Mouse (Mus musculus) embryonic fibroblast, embryonic 13.5 days (primary cell): ENCODE measurements at regions not wholly inside any gene's neighbourhood (a gene's known extent, or its start where the extent isn't known, plus 50 kb on each side); places are given as distances from the start of the nearest gene placed in this dataset.

ENCODE experiments used
- H3K27ac ChIP-seq: 2 replicates; pipeline ENCODE4 v1.5.1; 2012; ENCODE audit warnings: low read length, control low read depth, inconsistent platforms; ENCODE audit not compliant: insufficient read depth
- H3K4me1 ChIP-seq: 2 replicates; pipeline ENCODE4 v1.6.1; 2011; ENCODE audit warnings: low read length; ENCODE audit not compliant: control insufficient read depth, insufficient read depth
- H3K4me3 ChIP-seq: 2 replicates; pipeline ENCODE4 v1.5.1; 2011; ENCODE audit warnings: mild to moderate bottlenecking, control low read depth, low read length; ENCODE audit not compliant: insufficient read depth
- CTCF ChIP-seq: IDR thresholded peaks from 2 replicates; pipeline ENCODE4 v1.5.1; 2011; ENCODE audit warnings: mild to moderate bottlenecking, control low read depth, low read length, moderate library complexity, borderline replicate concordance; ENCODE audit not compliant: insufficient read depth
- POLR2A ChIP-seq: IDR thresholded peaks from 2 replicates; pipeline ENCODE4 v1.6.1; 2011; ENCODE audit warnings: low read depth, mild to moderate bottlenecking, control low read depth, low read length, moderate library complexity

DNA sequence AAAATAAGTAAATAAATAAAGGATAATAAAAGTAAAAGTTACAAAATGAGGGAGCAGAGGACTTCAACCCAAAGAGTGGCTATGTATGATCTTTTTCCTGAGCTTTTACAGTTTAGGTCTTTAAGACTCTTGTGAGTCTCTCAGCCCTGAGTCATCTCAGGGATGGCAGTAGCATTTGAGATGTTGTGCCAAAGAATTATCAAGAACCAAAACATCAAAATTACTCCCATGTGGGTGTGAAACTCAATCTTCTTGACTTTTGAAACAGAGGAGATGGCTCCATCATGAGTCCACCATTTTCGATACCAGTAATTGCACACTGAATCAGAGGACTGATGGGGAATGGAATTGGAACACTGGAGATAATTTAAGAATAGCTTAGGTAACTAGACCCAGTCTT is 174.0 kb upstream of the Egflam start:
- peaks cover 5% of the 10 kb centered on the region; the same call in 1 of the 2 replicates for H3K4me1 ChIP-seq
- TF ChIP-seq CTCF (no peak), POLR2A (no peak)
- H3K4me3 ChIP-seq = no peak overlapping the region
- no peak overlapping the region for H3K27ac ChIP-seq

DNA sequence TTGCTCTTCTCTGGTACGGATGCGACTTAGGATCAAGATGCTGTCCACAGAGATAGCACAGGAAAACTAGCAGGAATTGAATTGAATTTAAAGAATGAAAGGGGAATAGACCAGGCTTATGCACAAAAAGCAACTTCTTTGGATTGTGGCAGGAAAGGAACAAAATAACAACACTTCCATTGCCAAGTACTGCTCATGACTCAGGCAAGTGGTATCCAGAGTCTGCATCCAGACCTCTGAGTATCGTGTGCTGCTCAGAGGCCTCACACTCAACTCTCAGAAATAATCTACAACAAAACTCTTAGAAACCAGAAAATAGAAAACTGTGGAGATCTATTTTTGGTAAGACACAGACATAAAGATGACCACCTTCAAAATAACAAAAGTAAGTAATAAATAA is 176.1 kb upstream of the Egflam start:
- peak overlapping the region; percentile 68; the same call in 1 of the 2 replicates for H3K27ac ChIP-seq
- peaks cover 5% of the 10 kb centered on the region; the same call in 1 of the 2 replicates for H3K4me1 ChIP-seq
- H3K4me3 ChIP-seq = no peak overlapping the region
- TF ChIP-seq POLR2A = no peak
- no peak for TF ChIP-seq CTCF

DNA sequence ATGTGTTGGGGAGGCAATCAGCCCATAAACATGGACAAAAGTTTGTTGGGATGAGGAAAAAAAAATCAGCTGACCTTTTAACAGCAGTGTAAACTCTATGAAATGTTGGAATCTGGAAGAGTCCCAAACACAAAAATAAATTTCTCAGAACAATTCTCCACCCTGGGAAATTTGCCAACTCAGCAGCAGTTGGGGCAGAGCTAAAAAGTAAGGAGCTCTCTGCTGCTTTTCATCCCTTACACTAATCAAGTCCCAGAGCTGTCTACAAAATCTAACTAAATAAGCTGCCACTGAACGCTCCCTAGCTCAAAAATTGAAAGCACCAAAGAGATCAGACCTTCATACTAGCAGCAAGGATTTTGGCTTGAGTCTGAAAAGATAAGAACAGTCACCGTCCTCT is 176.6 kb upstream of the Egflam start:
- Histone ChIP-seq H3K27ac (peak overlapping the region; percentile 68), H3K4me1 (peaks cover 5% of the 10 kb centered on the region; the same call in 1 of the 2 replicates), H3K4me3 (no peak overlapping the region)
- no peak for TF ChIP-seq POLR2A
- TF ChIP-seq CTCF = no peak

DNA sequence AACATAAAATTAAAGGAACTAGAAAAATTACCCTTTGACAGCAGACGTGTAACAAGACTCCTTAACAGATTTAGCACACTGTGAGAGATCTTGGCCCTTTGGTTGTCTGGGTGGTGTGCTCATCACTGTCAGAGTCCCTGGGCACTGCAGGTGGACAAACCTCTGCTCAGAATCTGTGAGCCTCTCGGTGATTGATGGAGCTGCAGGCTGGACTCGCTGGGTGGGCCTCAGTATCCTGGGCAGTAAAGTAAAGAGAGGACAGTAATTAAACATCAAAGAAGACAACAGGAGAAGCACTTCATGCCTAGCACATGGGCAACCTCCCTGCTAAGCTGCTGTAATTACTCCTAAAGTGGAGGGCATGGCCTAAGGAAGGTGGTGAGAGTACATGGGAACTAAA is 180.2 kb upstream of the Egflam start:
- no peak for TF ChIP-seq CTCF
- TF ChIP-seq POLR2A = no peak
- Histone ChIP-seq H3K27ac (no peak overlapping the region), H3K4me1 (peaks cover 5% of the 10 kb centered on the region; the same call in 1 of the 2 replicates), H3K4me3 (no peak overlapping the region)

DNA sequence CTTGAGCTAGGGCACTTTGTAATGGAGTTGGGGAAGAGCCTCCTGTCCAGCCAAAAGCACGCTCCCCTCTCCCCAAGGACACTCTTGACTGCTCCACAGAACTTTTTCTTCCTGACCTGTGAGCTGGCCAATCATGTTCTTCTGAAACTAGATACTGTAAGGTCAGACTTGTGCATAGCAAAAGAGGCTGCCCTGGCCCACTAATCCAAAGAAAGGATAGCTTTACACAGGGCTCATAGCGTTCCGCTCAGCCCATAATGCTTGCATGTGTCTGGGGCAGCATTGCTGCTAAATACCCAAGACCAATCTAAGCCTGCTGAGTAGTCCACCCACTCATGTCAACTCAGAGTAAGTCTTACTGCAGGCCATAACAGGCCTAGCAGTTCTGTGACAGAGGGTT is 189.0 kb upstream of the Egflam start:
- no peak for TF ChIP-seq CTCF
- TF ChIP-seq POLR2A = no peak
- Histone ChIP-seq H3K27ac (no peak overlapping the region), H3K4me1 (no peaks in the 10 kb centered on the region), H3K4me3 (no peak overlapping the region)

DNA sequence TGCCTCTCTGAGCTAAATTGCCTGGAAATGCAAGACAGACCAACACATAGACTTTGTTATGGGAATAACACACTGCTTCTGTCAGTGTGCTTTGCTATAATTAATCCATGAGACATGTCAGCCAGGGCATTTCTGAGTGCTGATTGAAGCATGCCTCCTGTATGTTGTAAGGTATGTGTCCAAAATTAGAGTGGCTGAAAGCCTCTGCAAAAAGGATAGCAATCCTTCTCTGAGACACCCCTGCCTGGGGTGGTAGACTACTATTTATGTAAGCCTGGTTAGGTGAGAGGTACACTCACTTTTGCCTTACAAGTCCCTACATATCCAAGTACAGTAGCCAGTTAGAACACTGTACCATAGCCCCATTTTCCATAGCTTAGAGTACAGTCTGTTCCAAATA is 193.3 kb upstream of the Egflam start:
- no peak overlapping the region for H3K27ac ChIP-seq
- H3K4me1 ChIP-seq = no peaks in the 10 kb centered on the region
- TF ChIP-seq POLR2A (no peak), CTCF (no peak)
- H3K4me3 ChIP-seq = no peak overlapping the region

DNA sequence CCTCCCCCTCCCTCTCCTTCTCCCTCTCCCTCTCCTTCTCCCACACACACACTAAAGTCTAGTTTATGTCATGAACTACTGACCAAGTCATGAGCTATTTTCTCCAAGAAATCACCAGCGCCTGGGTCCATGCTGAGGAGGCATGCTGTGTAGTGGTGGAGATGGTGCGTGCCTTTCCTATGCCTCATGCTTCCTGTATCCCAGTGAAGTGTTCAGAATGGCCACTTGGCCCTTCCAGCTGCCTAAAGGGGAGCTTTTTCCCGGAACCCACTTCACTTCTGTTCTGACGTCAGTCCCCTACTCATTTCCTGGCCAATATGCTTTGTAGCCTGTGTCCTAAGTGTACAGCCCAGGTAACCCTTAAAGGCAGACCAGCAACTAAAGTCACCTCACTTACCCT is 199.1 kb upstream of the Egflam start:
- no peak overlapping the region for H3K4me3 ChIP-seq
- peak overlapping the region; percentile 66 for H3K27ac ChIP-seq
- no peaks in the 10 kb centered on the region for H3K4me1 ChIP-seq
- TF ChIP-seq POLR2A = no peak
- no peak for TF ChIP-seq CTCF

DNA sequence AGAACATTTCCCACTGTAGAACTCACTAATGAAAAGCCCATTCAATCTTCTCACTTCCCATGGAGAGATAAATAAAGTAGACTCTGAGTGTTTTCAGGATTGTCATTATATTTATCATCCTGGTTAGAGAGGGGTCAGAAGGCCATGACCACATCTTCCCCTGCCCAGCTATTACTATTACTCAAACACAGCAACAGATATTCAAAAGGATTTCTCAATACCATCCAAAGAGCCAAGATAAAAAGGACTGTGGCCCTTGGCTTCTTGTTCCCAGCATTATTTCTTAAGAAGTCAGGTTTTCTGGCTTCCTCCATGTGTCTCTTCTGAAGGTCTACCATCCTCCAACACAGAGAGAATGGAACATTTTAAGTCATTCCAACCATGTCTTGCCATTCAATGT is 199.6 kb upstream of the Egflam start:
- no peak for TF ChIP-seq CTCF
- TF ChIP-seq POLR2A = no peak
- peak overlapping the region; percentile 66 for H3K27ac ChIP-seq
- no peaks in the 10 kb centered on the region for H3K4me1 ChIP-seq
- H3K4me3 ChIP-seq = no peak overlapping the region

DNA sequence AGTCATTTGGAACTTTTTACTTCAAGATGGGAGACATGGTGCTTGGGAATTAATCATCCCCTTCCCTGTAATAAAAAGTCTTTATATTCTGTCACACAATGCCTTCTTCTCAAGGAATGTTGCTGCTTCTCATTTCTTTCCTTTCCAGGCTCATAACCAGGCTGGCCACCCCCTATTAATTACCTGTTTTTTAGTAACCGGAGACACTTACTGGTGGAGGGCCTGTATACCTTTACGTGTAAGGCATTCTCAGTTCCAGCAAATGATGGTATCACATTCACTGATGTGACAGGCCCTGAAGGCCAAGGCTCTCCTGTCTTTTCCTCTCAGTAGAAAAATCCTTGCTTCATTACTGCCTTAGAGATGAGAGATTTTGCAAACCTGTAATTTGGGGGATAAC is 203.3 kb upstream of the Egflam start:
- H3K4me1 ChIP-seq = no peaks in the 10 kb centered on the region
- no peak for TF ChIP-seq POLR2A
- no peak for TF ChIP-seq CTCF
- no peak overlapping the region for H3K27ac ChIP-seq
- no peak overlapping the region for H3K4me3 ChIP-seq

DNA sequence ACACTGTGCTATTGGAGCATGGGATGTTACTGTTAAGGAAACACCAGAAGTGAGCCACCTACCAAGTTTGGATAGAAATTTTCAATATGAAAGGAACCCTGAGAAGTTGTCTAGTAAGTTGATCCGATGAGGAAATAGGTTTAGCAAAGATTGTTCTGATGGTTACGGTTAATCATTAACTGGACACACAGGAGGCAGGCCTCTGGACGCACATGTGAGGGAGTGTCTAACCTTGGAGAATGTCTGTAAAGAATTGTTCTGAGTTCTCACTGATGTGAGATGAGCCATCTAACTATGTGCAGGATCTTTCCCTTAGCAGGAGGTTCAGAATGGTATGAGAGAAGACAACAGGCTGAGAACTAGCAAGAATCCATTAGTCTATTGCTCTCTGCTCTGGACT is 205.8 kb upstream of the Gdnf start:
- Histone ChIP-seq H3K27ac (no peak overlapping the region), H3K4me1 (no peaks in the 10 kb centered on the region), H3K4me3 (no peak overlapping the region)
- TF ChIP-seq POLR2A (no peak), CTCF (no peak)

DNA sequence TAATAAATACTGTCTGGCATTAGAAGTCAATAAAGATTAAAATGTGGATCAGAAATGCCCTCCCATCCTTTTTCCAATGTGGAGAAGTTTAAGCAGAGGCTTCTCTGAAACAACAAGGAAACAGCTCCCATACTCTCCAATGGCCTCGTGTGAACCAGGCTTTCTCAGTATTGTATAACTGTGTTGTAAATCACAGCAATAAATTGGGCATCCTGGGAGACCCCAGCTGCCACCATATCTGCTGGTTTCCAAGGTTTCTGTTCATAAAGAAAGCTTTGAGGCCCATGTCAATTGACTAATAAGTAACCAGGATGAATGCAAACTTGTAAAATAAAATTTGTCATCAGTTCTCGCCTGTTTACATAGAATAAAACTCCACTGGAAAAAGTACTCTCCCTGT is 192.7 kb upstream of the Gdnf start:
- TF ChIP-seq POLR2A = no peak
- no peak for TF ChIP-seq CTCF

More for the DNA sequence above, 192.7 kb upstream of the Gdnf start:
- no peaks in the 10 kb centered on the region for H3K4me1 ChIP-seq
- H3K4me3 ChIP-seq = no peak overlapping the region
- no peak overlapping the region for H3K27ac ChIP-seq
